Mouse (Mus musculus): ENCODE measurements around the gene Ralgds. TPM values are rescaled to one million over a fixed set of nuclear protein-coding genes. Genes with fewer than 3 reads are reported as not detected.

The Ralgds gene
- polyA plus RNA-seq, 1 experiment from 2014 or later: 12.2 TPM

Other genes with a start within 250 kb of the Ralgds start
- gene Ppp1r26, start 66.3 kb upstream of the Ralgds start, polyA plus RNA-seq (2014; fragmentation: Nextera tagmentation; extraction: Ambion mirVana): 2.3 and 3.1 TPM in 2 replicates
- gene 1700007K13Rik, start 46.8 kb upstream of the Ralgds start, polyA plus RNA-seq (2014; fragmentation: Nextera tagmentation; extraction: Ambion mirVana): 0.40 TPM in 1 of 2 replicates, not detected in the other
- gene Mrps2, start 45.1 kb upstream of the Ralgds start, polyA plus RNA-seq (2014; fragmentation: Nextera tagmentation; extraction: Ambion mirVana): 60.6 and 63.9 TPM in 2 replicates
- 0.17 and 0.27 TPM in 2 replicates for gene Gbgt1, start 16.2 kb upstream of the Ralgds start, polyA plus RNA-seq (2014; fragmentation: Nextera tagmentation; extraction: Ambion mirVana)
- not detected in 2 replicates for gene Gm10134, start 7.0 kb upstream of the Ralgds start, polyA plus RNA-seq (2014; fragmentation: Nextera tagmentation; extraction: Ambion mirVana)
- gene Cel, start 50.3 kb downstream of the Ralgds start, polyA plus RNA-seq (2014; fragmentation: Nextera tagmentation; extraction: Ambion mirVana): not detected in 2 replicates
- gene Gtf3c5, start 70.6 kb downstream of the Ralgds start, polyA plus RNA-seq (2014; fragmentation: Nextera tagmentation; extraction: Ambion mirVana): 22.5 and 23.3 TPM in 2 replicates
- gene Gfi1b, start 108.9 kb downstream of the Ralgds start, polyA plus RNA-seq (2014; fragmentation: Nextera tagmentation; extraction: Ambion mirVana): 7.6 and 10.9 TPM in 2 replicates
- gene Tsc1, start 128.1 kb downstream of the Ralgds start, polyA plus RNA-seq (2014; fragmentation: Nextera tagmentation; extraction: Ambion mirVana): 14.2 and 16.2 TPM in 2 replicates
- 2.4 and 3.0 TPM in 2 replicates for gene Spaca9, start 186.6 kb downstream of the Ralgds start, polyA plus RNA-seq (2014; fragmentation: Nextera tagmentation; extraction: Ambion mirVana)
- gene Ak8, start 187.0 kb downstream of the Ralgds start, polyA plus RNA-seq (2014; fragmentation: Nextera tagmentation; extraction: Ambion mirVana): 0.45 and 1.2 TPM in 2 replicates